Mouse (Mus musculus): ENCODE measurements around the gene Serpinb7. TPM values are rescaled to one million over a fixed set of nuclear protein-coding genes. Genes with fewer than 3 reads are reported as not detected.

Gene Serpinb7
- total RNA-seq, 2 experiments from 2014 or later = 0.13 TPM; not detected in 1

GRCm38 (mm10) chr1:107402082-107402481, 2.6 kb downstream of the Serpinb7 start:
- Histone ChIP-seq H3K4me3 (no peak overlapping the region), H3K27ac (no peak overlapping the region)
- TF ChIP-seq CTCF (IDR thresholded peaks at IDR 0.05) = no peak
- intact Hi-C loops (cut with DNase I) = no loop called here
- no peak for DNase-seq

- DNase-seq = no peak
- Histone ChIP-seq H3K4me3 (no peak overlapping the region), H3K27ac (no peak overlapping the region)
- no peak for TF ChIP-seq CTCF (IDR thresholded peaks at IDR 0.05)
- intact Hi-C loops (cut with DNase I) = no loop called here
These were observed 15.2 kb downstream of the Serpinb7 start for GRCm38 (mm10) chr1:107414650-107415049.

- intact Hi-C loops (cut with DNase I) = no loop called here
- no peak overlapping the region for H3K4me3 ChIP-seq
- no peak for TF ChIP-seq CTCF (IDR thresholded peaks at IDR 0.05)
- no peak for DNase-seq
- no peak overlapping the region for H3K27ac ChIP-seq
These were observed 23.0 kb downstream of the Serpinb7 start for GRCm38 (mm10) chr1:107422487-107422886.

GRCm38 (mm10) chr1:107431253-107431652, 31.8 kb downstream of the Serpinb7 start:
- TF ChIP-seq CTCF (IDR thresholded peaks at IDR 0.05) = no peak
- intact Hi-C loops (cut with DNase I) = no loop called here
- DNase-seq = no peak
- no peak overlapping the region for H3K4me3 ChIP-seq
- H3K27ac ChIP-seq = no peak overlapping the region

GRCm38 (mm10) chr1:107435528-107435927, 36.1 kb downstream of the Serpinb7 start:
- DNase-seq = no peak
- TF ChIP-seq CTCF (IDR thresholded peaks at IDR 0.05) = no peak
- intact Hi-C loops (cut with DNase I) = no loop called here
- H3K4me3 ChIP-seq = no peak overlapping the region
- no peak overlapping the region for H3K27ac ChIP-seq

- H3K4me3 ChIP-seq = no peak overlapping the region
- TF ChIP-seq CTCF (IDR thresholded peaks at IDR 0.05) = no peak
- no peak for DNase-seq
- no peak overlapping the region for H3K27ac ChIP-seq
- intact Hi-C loops (cut with DNase I) = no loop called here
These were observed 40.0 kb downstream of the Serpinb7 start for GRCm38 (mm10) chr1:107439462-107439861.

GRCm38 (mm10) chr1:107445352-107445751, 45.9 kb downstream of the Serpinb7 start:
- no peak for DNase-seq
- no peak for TF ChIP-seq CTCF (IDR thresholded peaks at IDR 0.05)
- H3K27ac ChIP-seq = no peak overlapping the region
- no peak overlapping the region for H3K4me3 ChIP-seq
- intact Hi-C loops (cut with DNase I) = no loop called here

GRCm38 (mm10) chr1:107447228-107447931, 47.9 kb downstream of the Serpinb7 start:
- H3K27ac ChIP-seq = no peak overlapping the region
- no peak for TF ChIP-seq CTCF (IDR thresholded peaks at IDR 0.05)
- DNase-seq = no peak
- H3K4me3 ChIP-seq = no peak overlapping the region
- intact Hi-C loops (cut with DNase I) = no loop called here

- Histone ChIP-seq H3K4me3 (no peak overlapping the region), H3K27ac (no peak overlapping the region)
- TF ChIP-seq CTCF (IDR thresholded peaks at IDR 0.05) = no peak
- intact Hi-C loops (cut with DNase I) = loop anchor here (5.0 kb wide), 1 partner anchor 238 kb away; no protein-coding TSS in a partner anchor
- no peak for DNase-seq
These were observed 80.5 kb downstream of the Serpinb7 start for GRCm38 (mm10) chr1:107479909-107480308.

GRCm38 (mm10) chr1:107481452-107481851, 82.0 kb downstream of the Serpinb7 start:
- DNase-seq = peak; percentile 61
- H3K4me3 ChIP-seq = no peak overlapping the region
- intact Hi-C loops (cut with DNase I) = loop anchor here (5.0 kb wide), 1 partner anchor 239 kb away; no protein-coding TSS in a partner anchor
- peak; percentile 87 for TF ChIP-seq CTCF (IDR thresholded peaks at IDR 0.05)
- no peak overlapping the region for H3K27ac ChIP-seq

GRCm38 (mm10) chr1:107489577-107489976, 90.1 kb downstream of the Serpinb7 start:
- TF ChIP-seq CTCF (IDR thresholded peaks at IDR 0.05) = no peak
- intact Hi-C loops (cut with DNase I) = no loop called here
- DNase-seq = no peak
- H3K27ac ChIP-seq = no peak overlapping the region
- no peak overlapping the region for H3K4me3 ChIP-seq

GRCm38 (mm10) chr1:107496789-107497188, 97.3 kb downstream of the Serpinb7 start:
- Histone ChIP-seq H3K4me3 (no peak overlapping the region), H3K27ac (no peak overlapping the region)
- intact Hi-C loops (cut with DNase I) = no loop called here
- no peak for TF ChIP-seq CTCF (IDR thresholded peaks at IDR 0.05)
- DNase-seq = no peak

- Histone ChIP-seq H3K27ac (no peak overlapping the region), H3K4me3 (no peak overlapping the region)
- no peak for DNase-seq
- no peak for TF ChIP-seq CTCF (IDR thresholded peaks at IDR 0.05)
- intact Hi-C loops (cut with DNase I) = no loop called here
These were observed 102.6 kb downstream of the Serpinb7 start for GRCm38 (mm10) chr1:107502025-107502424.

Other genes with a start within 250 kb of the Serpinb7 start
- gene Serpinb3b, start 121.3 kb upstream of the Serpinb7 start, total RNA-seq (2021) = not detected
- gene Serpinb3c, start 121.3 kb upstream of the Serpinb7 start, total RNA-seq (2021) = not detected
- not detected for gene Serpinb11, start 38.5 kb upstream of the Serpinb7 start, total RNA-seq (2021)
- gene Serpinb2, start 111.8 kb downstream of the Serpinb7 start, total RNA-seq (2021) = not detected
- gene Serpinb8, start 190.4 kb downstream of the Serpinb7 start, total RNA-seq (2021) = 1 to 10 TPM; 1.3 to 2.3 TPM